ENCODE assay signal across 19 mouse cellular contexts in genomic region chr2:154591239-154591638, GRCm38 (mm10). TPM values are rescaled to one million over a fixed set of nuclear protein-coding genes. Genes with fewer than 3 reads are reported as not detected.
"Had no signal": no experiment of that assay in that cellular context is flagged by ENCODE, and none has a peak within 500 bp of the region (broad histone marks: within the 10 kb centered on the region; RNA-seq: fewer than 3 reads in every experiment).

No protein-coding gene starts in this region.

- H3K9me3 ChIP-seq: neural tube, embryonic 13.5 days; neural tube, embryonic 15.5 days; stomach, embryonic 15.5 days had no signal

- H3K4me2 ChIP-seq: neural tube, embryonic 13.5 days; neural tube, embryonic 15.5 days; stomach, embryonic 15.5 days had no signal

- H3K27ac ChIP-seq: neural tube, embryonic 13.5 days; neural tube, embryonic 15.5 days; stomach, embryonic 15.5 days; stomach, postnatal 0 days had no signal

- H3K27me3 ChIP-seq: neural tube, embryonic 13.5 days; neural tube, embryonic 15.5 days; stomach, embryonic 15.5 days had no signal

- H3K9ac ChIP-seq: neural tube, embryonic 13.5 days; neural tube, embryonic 15.5 days; stomach, embryonic 15.5 days had no signal

- H3K4me3 ChIP-seq: neural tube, embryonic 13.5 days; neural tube, embryonic 15.5 days; stomach, embryonic 15.5 days had no signal

- H3K4me1 ChIP-seq: neural tube, embryonic 13.5 days; neural tube, embryonic 15.5 days; stomach, embryonic 15.5 days had no signal

- DNase-seq: retina, postnatal 1 day; right cerebral cortex, adult 18-20 months; right cerebral cortex, postnatal 14 days; right cerebral cortex, postnatal 25 days; right cerebral cortex, postnatal 4 days; spleen, adult 18-20 months; thymus, adult 18-20 months; thymus, adult 2 months; thymus, postnatal 14 days; thymus, postnatal 25 days; thymus, postnatal 36 days; thymus, postnatal 4 days had no signal

RNA-seq across cellular contexts. Expression of gene 4930519P11Rik, which starts 22.0 kb away (rescaled TPM):
- polyA plus RNA-seq: stomach, embryonic 14.5 days; stomach, embryonic 16.5 days had no signal

RNA-seq across cellular contexts. Expression of gene Necab3, which starts 32.5 kb away (rescaled TPM):
- total RNA-seq: neutrophil, adult 5-6 weeks had no signal
